Mouse (Mus musculus) MN1 (cell line): ENCODE measurements around the gene Slc12a9.
A peak's percentile ranks its signal among the peaks of the same experiment; 100 is the strongest.

Experiments
- DNase-seq: peaks from one replicate; pipeline ENCODE4 v3.0.0-alpha.2; 2016; ENCODE audit warnings: low spot score

Slc12a9 gene

DNA sequence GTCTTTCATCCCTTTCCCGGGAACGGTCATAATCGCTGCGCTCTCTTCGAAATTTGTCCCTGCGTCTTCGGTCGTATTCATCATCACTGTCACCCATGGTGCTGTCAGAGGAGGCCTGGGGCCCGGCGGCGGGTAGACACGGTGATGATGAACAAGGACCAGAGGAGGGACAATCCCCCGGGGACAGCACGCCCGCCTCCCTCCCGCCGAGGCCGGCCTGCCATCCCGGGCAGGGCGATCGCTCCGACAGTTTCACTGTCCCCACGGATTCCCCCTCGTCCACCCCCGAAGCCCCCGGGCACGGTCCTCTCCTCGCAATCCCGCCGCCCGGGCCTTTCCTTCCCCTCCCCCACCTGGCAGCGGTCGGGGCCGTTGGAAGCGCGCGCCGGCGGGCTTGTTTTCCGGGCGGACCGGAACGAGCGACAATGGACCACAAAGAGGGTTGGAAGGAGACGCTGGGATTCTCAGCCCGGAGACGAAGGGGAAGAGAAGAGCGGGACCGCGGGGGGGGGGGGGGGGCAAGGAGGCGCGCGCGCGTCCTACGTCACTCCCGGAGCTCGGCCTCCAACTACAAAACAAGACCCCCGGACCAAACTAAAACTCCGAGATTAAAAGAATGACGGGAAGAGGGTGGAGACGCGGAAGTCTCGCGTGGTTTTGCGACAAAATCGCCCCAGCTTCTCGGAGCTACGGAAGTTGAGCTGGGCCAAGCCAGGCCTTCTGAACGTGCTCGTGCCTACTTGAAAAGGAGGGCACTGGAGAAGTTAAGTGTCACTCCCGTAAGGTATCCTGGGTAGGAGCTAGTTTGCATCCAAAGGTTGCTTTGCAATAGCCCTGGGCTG, 26.1 kb downstream of the Slc12a9 start, which contains the start of gene Srrt:
TSS of gene Srrt (minus strand) at position 604 of the 842 bp plus-strand sequence.
- peak; percentile 98 for DNase-seq

DNA sequence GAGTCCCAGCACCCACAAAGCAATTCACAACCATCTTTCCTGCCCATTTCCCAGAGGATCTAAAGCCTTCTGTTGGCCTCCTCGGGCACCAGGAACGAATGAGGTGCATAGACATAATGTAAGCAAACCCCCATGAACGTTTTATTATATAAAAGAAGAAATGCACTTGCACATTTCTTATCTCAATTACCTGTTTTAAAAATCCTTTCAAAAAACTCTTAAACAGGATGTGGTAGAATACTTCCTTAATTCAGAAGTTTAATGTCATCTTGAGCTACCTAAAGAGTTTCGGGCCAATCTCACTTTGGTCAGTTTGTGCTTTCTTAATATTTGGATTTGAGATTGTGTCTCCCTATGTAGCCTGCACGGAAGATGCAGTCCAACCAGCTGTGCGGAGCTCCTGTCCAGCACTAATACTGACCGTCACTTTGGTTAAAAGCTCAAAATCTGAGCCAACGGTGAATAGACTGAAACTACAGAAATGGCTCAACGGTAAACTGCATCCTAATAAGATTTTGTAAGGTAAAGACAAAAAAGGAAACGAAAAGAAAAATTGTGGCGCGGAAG, 26.9 kb downstream of the Slc12a9 start:
- no peak for DNase-seq

DNA sequence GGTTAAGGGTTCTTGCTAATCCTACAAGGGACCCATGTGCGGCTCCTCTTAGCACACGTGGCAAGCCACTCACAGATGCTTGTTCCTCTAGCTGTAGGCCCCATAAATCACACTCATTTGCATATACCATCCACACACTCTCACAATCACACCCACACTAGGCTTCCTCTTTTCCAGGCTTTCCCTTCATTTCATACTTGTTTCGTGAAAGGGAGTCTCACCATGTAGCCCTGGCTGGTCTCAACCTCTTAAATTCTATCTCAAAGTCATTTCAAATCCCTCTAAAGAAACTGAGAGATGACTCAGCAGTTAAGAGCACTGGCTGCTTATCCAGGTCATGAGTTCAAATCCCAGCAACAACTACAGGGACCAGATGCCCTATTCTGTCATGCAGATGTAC, 27.6 kb downstream of the Slc12a9 start:
- DNase-seq: peak; percentile 43

DNA sequence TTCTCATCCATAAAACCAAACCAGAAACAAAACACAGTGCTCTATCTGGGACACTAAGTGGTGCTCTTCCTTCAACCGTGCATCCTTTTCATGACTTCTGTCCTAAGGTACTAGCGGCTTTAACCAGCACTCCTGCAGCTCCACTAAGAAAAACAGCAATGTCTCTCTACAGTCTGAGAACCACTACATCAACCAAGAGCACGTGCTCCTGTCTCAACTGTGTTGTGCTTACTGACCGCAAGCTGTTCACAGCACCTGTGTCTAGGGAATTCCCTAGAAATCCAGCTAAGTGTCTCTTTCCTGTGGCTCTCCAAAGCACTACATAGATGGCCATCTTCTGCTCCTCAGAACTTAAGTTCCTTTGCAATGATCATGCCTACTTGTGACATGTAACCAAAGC, 28.6 kb downstream of the Slc12a9 start:
- DNase-seq: no peak

DNA sequence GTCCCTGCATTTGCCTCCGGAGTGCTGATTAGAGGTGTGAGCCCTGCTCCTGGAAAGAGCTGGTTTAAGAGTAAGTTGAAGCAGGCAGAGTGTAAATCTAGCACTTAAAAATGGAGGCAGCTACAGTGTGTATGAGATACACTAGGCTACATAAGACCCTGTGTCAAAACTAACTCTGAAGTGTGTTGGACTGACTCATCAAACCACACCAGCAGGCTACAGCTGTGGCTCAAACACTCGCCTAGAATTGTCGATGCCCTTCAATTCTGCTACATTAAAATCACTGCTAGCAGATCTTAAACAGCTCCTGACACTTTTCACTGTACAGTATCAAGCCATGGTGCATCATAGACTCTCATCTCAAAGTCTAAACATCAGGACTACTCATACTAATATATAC, 29.2 kb downstream of the Slc12a9 start:
- DNase-seq: no peak

DNA sequence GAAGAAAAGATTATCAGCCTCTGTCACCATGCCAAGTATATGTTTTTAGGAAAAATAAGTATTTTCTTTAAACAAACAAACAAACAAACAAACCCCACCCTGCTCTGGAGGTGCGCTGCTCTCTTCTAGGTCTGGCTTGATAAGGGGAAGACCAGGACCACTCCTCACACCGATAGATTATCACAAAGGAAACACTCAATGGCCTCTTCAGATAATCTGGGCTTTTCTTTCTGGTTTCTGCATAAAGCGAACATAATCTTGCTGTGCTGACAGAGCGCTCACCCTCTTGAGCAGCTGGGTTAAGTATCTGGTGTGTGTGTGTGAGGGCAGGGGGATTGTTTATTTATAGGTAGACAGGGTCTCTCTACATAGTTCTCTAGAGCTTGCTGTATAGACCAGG, 29.8 kb downstream of the Slc12a9 start:
- DNase-seq: no peak

DNA sequence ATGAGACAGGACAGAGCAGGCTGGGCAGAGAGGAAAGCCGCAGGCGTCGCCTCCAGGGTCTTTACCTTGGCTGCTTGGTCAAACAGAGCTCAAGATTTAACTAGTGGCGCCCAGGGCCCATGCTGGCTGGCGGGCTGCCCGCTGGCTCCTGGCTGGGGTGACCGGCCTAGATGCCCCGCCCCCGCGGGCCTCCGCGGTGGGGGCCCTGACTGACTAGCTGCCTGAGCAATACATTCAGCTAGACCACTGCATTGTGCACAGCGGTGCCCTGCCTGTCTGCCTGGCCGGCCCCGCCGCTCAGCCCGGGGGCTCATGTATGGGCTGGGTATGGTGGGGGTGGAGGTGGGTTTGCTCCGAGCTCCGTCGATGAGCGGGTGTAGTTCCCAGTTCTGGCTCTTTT, 32.1 kb downstream of the Slc12a9 start:
- peak; percentile 92 for DNase-seq

DNA sequence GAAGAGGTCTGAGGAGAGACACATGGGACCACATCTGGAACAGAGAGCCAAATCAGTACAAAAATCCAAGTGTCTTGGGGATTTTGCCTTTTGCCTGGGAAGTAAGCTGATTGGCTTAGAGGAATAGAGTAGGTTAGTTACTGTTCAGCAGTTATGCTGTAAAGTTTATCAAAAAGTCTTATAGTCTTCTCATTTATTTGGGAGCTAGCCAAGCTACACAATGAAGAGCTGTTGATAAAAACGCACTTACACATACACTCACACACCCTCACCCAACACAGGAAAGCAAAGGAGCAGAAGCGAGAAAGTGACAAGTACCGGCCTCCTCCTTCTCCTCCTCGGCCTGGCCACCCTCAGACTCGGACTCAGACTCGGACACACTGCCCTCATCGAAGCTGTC, 34.2 kb downstream of the Slc12a9 start:
- DNase-seq: no peak

DNA sequence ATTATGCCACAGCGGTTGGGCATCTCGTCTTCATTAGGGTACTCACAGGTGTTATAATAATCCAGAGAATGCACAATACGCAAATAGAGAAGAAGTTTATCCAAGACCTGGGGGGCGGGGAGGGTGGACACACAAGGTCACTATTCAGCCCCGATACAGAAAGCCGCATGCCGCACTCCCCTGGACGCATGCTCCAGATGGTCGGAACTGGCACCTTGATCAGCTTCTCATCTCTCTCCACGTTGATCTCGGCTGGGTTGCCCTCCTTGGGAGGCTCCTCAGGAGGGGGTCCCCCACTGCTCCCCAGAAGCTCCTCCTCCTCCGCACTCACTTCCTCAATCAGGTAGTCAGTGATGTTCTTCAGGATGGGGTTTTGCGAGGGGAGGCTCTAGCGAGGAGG, 36.3 kb downstream of the Slc12a9 start:
- no peak for DNase-seq

DNA sequence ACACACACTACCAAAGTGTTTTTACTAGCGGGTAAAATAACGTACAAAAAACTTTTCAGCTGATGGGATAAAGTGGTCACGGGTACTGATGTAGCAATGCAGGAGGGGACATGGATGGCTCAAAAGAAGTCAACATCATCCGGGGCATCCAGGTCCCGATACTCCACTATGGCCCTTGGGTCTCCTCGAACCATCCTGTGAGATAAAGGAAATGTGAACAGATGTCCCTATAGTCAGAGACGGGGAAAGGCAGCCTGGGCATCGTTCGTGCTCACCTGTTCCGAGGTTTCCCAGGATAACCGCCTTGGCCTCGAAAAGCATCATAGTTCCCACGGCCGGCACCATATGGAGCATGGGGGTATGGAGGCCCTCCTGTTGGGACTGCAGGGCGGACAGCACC, 37.7 kb downstream of the Slc12a9 start:
- no peak for DNase-seq

DNA sequence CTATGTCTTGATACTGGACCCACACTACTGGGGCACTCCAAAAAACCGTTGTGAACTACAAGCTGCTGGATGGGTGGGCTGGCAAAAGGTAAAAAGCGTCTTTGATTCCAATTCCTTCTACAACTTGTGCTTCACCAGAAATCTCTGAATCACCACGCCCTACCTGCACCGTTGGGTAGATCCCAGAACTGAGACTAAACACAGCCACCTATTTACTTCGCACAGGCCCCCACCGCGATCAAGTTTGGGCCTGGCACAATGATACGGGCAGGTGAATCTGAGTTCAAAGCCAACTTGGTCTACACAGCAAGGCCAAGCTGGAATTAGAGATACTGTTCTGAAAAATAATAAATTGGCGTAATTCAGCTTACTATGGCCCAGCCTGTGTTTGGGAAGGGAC, 38.1 kb downstream of the Slc12a9 start:
- no peak for DNase-seq

DNA sequence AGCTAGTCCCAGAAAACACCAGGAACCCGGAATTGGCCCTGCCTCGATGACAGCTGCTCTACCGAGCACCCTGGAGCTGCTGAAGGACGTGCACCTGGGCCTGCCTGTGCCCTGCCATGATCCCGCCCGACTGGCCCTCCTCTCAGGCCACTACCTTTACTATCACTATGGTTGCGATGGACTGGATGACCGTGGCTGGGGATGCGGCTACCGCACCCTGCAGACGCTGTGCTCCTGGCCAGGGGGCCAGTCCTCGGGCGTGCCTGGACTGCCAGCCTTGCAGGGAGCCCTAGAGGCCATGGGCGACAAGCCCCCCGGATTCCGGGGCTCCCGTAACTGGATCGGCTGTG, 38.7 kb downstream of the Slc12a9 start:
- no peak for DNase-seq

DNA sequence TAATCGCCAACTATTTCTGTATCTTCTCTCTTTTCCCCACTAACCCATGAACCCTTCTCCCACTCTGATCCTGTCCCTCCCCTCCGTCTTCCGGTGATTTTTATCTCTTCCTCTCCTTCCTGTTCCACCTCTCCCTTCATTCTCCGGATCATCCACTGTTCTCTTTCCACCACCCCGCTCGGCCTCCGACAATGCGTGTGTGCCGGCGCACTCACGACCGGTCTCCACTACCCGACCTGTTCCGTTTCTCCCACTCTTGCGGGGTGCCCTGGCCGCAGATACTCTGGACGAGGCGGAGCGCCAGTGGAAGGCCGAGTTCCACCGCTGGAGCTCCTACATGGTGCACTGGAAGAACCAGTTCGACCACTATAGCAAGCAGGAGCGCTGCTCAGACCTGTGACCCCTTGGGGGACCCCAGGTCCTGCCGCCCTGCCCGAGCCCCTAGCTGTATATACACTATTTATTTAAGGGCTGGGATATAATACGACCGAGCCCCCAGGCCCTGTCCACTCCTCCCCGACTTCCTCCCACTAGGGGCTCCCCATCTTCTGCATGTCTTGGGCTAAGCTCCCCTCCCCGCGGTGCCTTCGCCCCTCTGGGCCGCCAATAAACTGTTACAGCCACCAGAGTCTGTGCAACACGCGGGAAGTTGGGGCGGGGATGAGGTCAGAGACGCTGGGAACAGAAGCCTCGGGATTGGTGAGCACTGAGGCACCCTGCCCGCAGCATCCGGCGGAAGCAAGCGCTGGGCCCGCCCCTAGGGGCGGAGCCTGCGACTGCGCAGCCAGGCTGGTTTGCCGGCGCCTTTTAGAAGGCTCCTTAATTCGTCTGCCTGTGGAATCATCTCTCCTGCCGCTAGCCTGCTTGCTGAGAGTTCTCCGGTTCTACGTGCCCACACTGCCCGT, 39.3 kb downstream of the Slc12a9 start, which contains the start of gene Ufsp1:
TSS of gene Ufsp1 (plus strand) at position 791 of the 905 bp plus-strand sequence.
- DNase-seq: peak; percentile 99

DNA sequence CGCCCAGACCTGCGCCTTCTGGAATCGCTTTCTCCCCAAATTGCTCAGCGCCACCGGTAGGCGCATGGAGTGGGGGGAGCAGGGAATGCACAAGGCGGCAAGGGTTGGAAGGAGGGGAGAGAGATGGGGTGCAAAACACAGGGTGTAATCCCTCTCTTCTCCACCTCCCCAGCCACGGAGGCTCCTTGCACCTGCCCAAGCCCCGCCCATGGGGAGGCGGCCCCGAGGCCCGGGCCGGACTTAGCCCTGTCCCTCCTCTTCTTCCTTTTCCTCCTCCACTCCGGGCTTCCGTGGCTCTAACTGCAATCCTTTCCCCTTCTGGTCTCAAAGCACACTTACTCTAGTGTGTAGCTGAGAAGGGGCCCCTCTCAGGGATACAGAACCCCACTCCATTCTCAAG, 40.1 kb downstream of the Slc12a9 start:
- DNase-seq: peak; percentile 82

DNA sequence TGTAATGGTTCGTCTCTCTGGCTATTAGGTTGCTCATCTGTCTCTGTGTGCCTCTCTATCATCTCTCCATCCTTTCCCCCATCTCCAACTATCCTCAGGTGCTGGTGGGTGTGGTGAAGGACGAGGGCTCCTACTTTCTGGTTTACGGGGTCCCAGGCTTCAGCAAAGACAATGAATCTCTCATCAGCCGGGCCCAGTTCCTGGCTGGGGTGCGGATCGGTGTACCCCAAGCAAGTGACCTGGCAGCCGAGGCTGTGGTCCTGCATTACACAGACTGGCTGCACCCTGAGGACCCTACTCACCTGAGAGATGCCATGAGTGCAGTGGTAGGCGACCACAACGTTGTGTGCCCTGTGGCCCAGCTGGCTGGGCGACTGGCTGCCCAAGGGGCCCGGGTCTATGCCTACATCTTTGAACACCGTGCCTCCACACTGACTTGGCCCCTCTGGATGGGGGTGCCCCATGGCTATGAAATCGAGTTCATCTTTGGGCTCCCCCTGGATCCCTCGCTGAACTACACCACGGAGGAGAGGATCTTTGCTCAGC, 41.9 kb downstream of the Slc12a9 start:
- DNase-seq: no peak

DNA sequence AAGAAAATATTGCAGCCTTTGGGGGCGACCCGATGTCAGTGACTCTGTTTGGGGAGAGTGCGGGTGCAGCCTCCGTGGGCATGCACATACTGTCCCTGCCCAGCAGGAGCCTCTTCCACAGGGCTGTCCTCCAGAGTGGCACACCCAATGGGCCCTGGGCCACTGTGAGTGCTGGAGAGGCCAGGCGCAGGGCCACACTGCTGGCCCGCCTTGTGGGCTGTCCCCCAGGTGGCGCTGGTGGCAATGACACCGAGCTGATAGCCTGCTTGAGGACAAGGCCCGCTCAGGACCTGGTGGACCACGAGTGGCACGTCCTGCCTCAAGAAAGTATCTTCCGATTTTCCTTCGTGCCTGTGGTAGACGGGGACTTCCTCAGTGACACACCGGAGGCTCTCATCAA, 42.7 kb downstream of the Slc12a9 start:
- DNase-seq: peak; percentile 81

DNA sequence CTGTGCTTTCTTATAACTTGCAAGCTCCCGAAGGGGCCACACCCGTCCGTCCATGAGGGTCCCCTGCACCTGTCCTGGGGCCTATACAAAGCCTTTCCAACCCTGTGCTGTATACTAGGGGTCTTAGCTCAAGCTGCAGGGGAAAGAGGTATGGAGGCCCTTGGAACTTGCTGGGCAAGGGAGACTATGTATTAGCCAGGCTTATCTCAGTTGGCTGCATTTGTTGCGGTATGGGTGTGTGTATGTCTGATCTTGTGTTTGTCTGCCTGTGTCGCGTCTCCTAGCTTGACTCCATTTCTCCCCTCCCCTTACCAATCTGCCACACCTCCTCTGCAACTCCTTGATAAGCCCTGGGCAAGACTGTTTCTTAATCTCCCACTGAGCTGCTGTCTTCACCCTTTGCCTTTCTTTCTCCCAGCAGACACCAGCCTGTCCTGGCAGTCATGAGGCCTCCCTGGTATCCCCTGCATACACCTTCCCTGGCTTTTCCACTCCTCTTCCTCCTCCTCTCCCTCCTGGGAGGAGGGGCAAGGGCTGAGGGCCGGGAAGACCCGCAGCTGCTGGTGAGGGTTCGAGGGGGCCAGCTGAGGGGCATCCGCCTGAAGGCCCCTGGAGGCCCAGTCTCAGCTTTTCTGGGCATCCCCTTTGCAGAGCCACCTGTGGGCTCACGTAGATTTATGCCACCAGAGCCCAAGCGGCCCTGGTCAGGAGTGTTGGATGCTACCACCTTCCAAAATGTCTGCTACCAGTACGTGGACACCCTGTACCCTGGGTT, 43.6 kb downstream of the Slc12a9 start:
- DNase-seq: no peak

DNA sequence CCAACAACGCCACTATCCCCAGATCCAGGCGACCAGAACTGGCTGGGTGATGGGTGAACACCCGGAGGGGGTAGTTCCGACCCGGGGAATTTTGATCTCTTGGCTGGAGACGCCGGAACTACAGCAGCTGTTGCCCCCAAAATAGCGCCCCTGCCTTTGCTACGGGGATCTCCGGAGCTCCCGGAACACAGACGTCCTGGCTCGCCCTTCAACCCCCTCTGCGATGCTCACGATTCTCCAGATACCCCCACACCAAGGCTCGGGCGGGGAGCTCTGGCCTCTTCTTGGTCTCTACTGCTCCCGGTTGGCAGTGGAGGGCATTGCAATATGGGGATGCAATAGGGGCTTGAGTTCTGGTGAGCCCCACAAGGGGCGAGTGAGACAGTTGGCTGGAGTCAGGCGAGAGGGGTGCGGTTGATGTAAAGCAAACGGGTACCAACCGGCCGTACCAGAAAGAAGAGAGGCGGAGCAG, 44.4 kb downstream of the Slc12a9 start:
- peak; percentile 91 for DNase-seq

DNA sequence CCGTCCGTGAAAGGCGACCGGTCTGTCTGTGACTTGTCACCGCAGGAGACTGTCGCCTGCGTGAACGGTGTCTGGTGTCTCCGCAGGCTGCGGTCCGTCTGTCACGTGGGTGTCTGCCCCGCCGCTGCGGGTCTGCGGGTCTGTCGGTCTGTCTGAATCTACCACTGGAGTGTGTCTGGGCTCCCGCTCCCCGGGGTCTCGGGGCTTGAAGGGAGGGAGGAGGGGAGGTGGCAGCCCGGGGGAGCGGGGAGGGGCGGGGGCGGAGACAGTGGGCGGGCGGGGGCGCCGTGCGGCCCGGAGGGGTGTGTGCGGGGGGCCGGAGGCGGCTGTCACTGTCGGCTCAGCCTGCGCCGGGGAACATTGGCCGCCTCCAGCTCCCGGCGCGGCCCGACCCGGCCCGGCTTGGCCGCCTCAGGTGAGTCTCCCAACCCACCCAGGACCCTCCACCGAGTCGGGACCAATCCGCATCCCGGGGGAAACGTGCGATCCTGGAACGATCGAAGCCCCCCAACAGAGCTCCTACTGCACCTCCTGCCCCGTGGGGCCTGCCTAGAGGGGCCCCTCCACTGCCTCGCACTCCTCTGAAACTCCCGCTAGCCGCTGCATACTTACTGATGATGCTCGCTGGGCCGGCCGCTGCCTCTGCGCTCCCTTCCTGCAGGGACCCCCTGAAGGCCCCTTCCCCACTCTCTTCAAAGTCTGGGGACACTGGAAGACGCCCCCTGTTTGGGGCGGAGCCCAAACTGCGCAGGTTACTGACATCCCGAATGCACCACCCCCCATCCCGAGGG, 45.2 kb downstream of the Slc12a9 start:
- peak; percentile 63 for DNase-seq
